Mouse (Mus musculus) cortical plate, adult 2 months (tissue): Measurements from ENCODE around the gene Tpm3. TPM values are rescaled to one million over a fixed set of nuclear protein-coding genes. Genes with fewer than 3 reads are reported as not detected.

Experiments
- H3K27ac ChIP-seq: fragments of 200-500 bp; 2 replicates; pipeline ENCODE4 v1.5.1; 2012; ENCODE audit warnings: low read length, control low read depth, inconsistent platforms; ENCODE audit not compliant: insufficient read depth
- H3K4me1 ChIP-seq: fragments of 200-500 bp; 2 replicates; pipeline ENCODE4 v1.6.1; 2011; ENCODE audit warnings: low read length; ENCODE audit not compliant: control insufficient read depth, insufficient read depth
- H3K4me3 ChIP-seq: fragments of 200-500 bp; 2 replicates; pipeline ENCODE4 v1.5.1; 2011; ENCODE audit warnings: mild to moderate bottlenecking, low read length, control low read depth; ENCODE audit not compliant: insufficient read depth
- CTCF ChIP-seq: fragments of 200-500 bp; IDR thresholded peaks from 2 replicates; pipeline ENCODE4 v1.5.1; 2011; ENCODE audit warnings: mild to moderate bottlenecking, control low read depth, low read length; ENCODE audit not compliant: insufficient read depth; ENCODE audit errors: extremely low read depth
- POLR2A ChIP-seq: fragments of 200-500 bp; IDR thresholded peaks from 2 replicates; pipeline ENCODE4 v1.6.1; 2011; ENCODE audit warnings: mild to moderate bottlenecking, low read length, control low read depth; ENCODE audit not compliant: insufficient read depth; ENCODE audit errors: extremely low read depth
- polyA plus RNA-seq: library from polyadenylated mRNA; depleted of rRNA; stranded (reverse); fragments of >200 nt; gene quantifications from 2 replicates; pipeline ENCODE4 v1.2.3, GENCODE M21; 2012

Tpm3 gene
- polyA plus RNA-seq, 1 experiment: 177 TPM

- Histone ChIP-seq H3K4me1 (peaks cover 18% of the 10 kb centered on the region), H3K27ac (no peak overlapping the region)
- TF ChIP-seq POLR2A: no peak
- no peak for TF ChIP-seq CTCF
Measured at GRCm38 (mm10) chr3:90083698-90084324, 11.4 kb downstream of the Tpm3 start.

GRCm38 (mm10) chr3:90084790-90085189 lies 12.3 kb downstream of the Tpm3 start:
- no peak overlapping the region for H3K4me3 ChIP-seq
- H3K27ac ChIP-seq: no peak overlapping the region
- TF ChIP-seq POLR2A (no peak), CTCF (no peak)
- H3K4me1 ChIP-seq: peaks cover 18% of the 10 kb centered on the region

More at GRCm38 (mm10) chr3:90083698-90084324, 11.4 kb downstream of the Tpm3 start:
- H3K4me3 ChIP-seq: no peak overlapping the region

GRCm38 (mm10) chr3:90085281-90085680 lies 12.8 kb downstream of the Tpm3 start:
- TF ChIP-seq CTCF (no peak), POLR2A (no peak)
- H3K4me3 ChIP-seq: no peak overlapping the region
- H3K4me1 ChIP-seq: peaks cover 18% of the 10 kb centered on the region
- no peak overlapping the region for H3K27ac ChIP-seq

GRCm38 (mm10) chr3:90086068-90086467 lies 13.6 kb downstream of the Tpm3 start:
- TF ChIP-seq CTCF (no peak), POLR2A (no peak)
- Histone ChIP-seq H3K4me1 (peaks cover 18% of the 10 kb centered on the region), H3K4me3 (no peak overlapping the region), H3K27ac (no peak overlapping the region)

GRCm38 (mm10) chr3:90088617-90089016 lies 16.2 kb downstream of the Tpm3 start:
- Histone ChIP-seq H3K27ac (no peak overlapping the region), H3K4me3 (no peak overlapping the region), H3K4me1 (peaks cover 8% of the 10 kb centered on the region)
- TF ChIP-seq POLR2A: no peak
- TF ChIP-seq CTCF: no peak

GRCm38 (mm10) chr3:90090892-90091291 lies 18.4 kb downstream of the Tpm3 start:
- no peaks in the 10 kb centered on the region for H3K4me1 ChIP-seq
- no peak overlapping the region for H3K27ac ChIP-seq
- no peak for TF ChIP-seq POLR2A
- TF ChIP-seq CTCF: no peak

GRCm38 (mm10) chr3:90094453-90094852 lies 22.0 kb downstream of the Tpm3 start:
- Histone ChIP-seq H3K4me1 (no peaks in the 10 kb centered on the region), H3K4me3 (no peak overlapping the region), H3K27ac (no peak overlapping the region)
- TF ChIP-seq POLR2A (no peak), CTCF (no peak)

More at GRCm38 (mm10) chr3:90090892-90091291, 18.4 kb downstream of the Tpm3 start:
- H3K4me3 ChIP-seq: no peak overlapping the region

- Histone ChIP-seq H3K4me1 (no peaks in the 10 kb centered on the region), H3K27ac (no peak overlapping the region), H3K4me3 (no peak overlapping the region)
- TF ChIP-seq CTCF (no peak), POLR2A (no peak)
Measured at GRCm38 (mm10) chr3:90097928-90098327, 25.5 kb downstream of the Tpm3 start.

- no peak for TF ChIP-seq CTCF
- no peak for TF ChIP-seq POLR2A
- no peak overlapping the region for H3K4me3 ChIP-seq
Measured at GRCm38 (mm10) chr3:90101010-90101409, 28.6 kb downstream of the Tpm3 start.

GRCm38 (mm10) chr3:90101673-90102072 lies 29.2 kb downstream of the Tpm3 start:
- no peak overlapping the region for H3K4me3 ChIP-seq
- no peak for TF ChIP-seq CTCF
- no peak for TF ChIP-seq POLR2A
- H3K27ac ChIP-seq: no peak overlapping the region
- no peaks in the 10 kb centered on the region for H3K4me1 ChIP-seq

More at GRCm38 (mm10) chr3:90101010-90101409, 28.6 kb downstream of the Tpm3 start:
- no peak overlapping the region for H3K27ac ChIP-seq
- no peaks in the 10 kb centered on the region for H3K4me1 ChIP-seq

- TF ChIP-seq POLR2A (no peak), CTCF (no peak)
- Histone ChIP-seq H3K4me1 (no peaks in the 10 kb centered on the region), H3K4me3 (no peak overlapping the region), H3K27ac (no peak overlapping the region)
Measured at GRCm38 (mm10) chr3:90102239-90102638, 29.8 kb downstream of the Tpm3 start.
